Mouse (Mus musculus): Measurements from ENCODE around the gene Rnaseh1.

- TF ChIP-seq CTCF (IDR thresholded peaks at IDR 0.05; ENCODE audit: borderline replicate concordance, insufficient read depth, low read length) (no peak), POLR2A (IDR thresholded peaks at IDR 0.05; ENCODE audit: low read depth, low read length) (no peak)
Measured at GRCm38 (mm10) chr12:28700101-28700511, 50.7 kb downstream of the Rnaseh1 start.

Data from embryonic fibroblast, embryonic 13.5 days (primary cell).